Mouse (Mus musculus): ENCODE results near the gene Mapk8.

- TF ChIP-seq USF1 (IDR thresholded peaks at IDR 0.05; ENCODE audit: low read depth) (no peak), MAX (IDR thresholded peaks at IDR 0.05; ENCODE audit: low read depth) (no peak), POLR2A (IDR thresholded peaks at IDR 0.05; ENCODE audit: insufficient read length, low read depth) (no peak), POLR2AphosphoS2 (IDR thresholded peaks at IDR 0.05; ENCODE audit: insufficient read length, low read depth) (no peak), CEBPB (IDR thresholded peaks at IDR 0.05; ENCODE audit: insufficient read depth, poor library complexity, severe bottlenecking) (no peak), TCF12 (IDR thresholded peaks at IDR 0.05; ENCODE audit: insufficient read depth, poor library complexity, severe bottlenecking) (no peak), TCF3 (IDR thresholded peaks at IDR 0.05; ENCODE audit: insufficient read length, low read depth) (no peak), MYOG (IDR thresholded peaks at IDR 0.05; ENCODE audit: control insufficient read depth in 1 of 3, insufficient read depth in 1 of 3, insufficient read length in 2 of 3, low read depth in 2 of 3) (no peak), MYOD1 (IDR thresholded peaks at IDR 0.05; ENCODE audit: control insufficient read depth in 1 of 3, insufficient read length in 2 of 3, low read depth in 2 of 3) (no peak), REST (IDR thresholded peaks at IDR 0.05; ENCODE audit: insufficient read depth, insufficient read length) (no peak)
These were observed 29.3 kb upstream of the Mapk8 start for GRCm38 (mm10) chr14:33476094-33476760.
